In the genomic region with DNA sequence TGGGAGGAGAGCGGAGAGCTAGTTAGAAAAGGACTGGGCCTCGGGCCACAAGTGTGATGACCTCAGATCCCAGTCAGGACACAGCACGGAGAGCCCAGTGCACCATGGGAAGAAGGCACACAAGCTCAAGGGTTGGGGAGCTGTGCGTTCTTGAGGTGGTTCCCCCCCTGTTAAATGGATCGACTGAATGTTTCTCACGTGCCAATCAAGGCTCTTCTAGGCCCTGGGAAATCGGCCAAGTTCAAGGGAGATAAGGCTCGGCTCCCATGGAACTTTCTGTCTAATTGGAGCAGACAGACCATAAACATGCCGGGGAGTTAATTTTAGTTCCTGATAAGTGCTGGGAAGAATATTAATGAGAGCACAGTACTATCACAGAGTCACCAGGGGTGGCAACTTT, we compare ENCODE assay signal across 13 mouse cellular contexts. TPM values are rescaled to one million over a fixed set of nuclear protein-coding genes. Genes with fewer than 3 reads are reported as not detected.
DNase-seq lines count a peak whose midpoint lies in the region; ATAC-seq and TF ChIP-seq lines count a peak whose summit lies in the region.
"Had no signal": no experiment of that assay in that cellular context is flagged by ENCODE, and none has a peak within 500 bp of the region (broad histone marks: within the 10 kb centered on the region; RNA-seq: fewer than 3 reads in every experiment).

No protein-coding gene starts in this region.

- peaks cover 24% of the 10 kb centered on the region for H3K4me1 ChIP-seq in embryonic facial prominence, embryonic 14.5 days (ENCODE audit: control insufficient read depth, insufficient read depth, low read length)
- peaks cover 45% of the 10 kb centered on the region for H3K4me1 ChIP-seq in embryonic facial prominence, embryonic 10.5 days
- peaks cover 10% of the 10 kb centered on the region; the same call in 1 of the 2 replicates for H3K4me1 ChIP-seq in intestine, postnatal 0 days (replicated peaks; ENCODE audit: control insufficient read depth, insufficient read depth, low read length)
- H3K4me1 ChIP-seq in lung, embryonic 16.5 days (replicated peaks; ENCODE audit: control insufficient read depth, insufficient read depth, low read length): peaks cover 26% of the 10 kb centered on the region
- H3K4me1 ChIP-seq in forebrain, embryonic 12.5 days: peaks cover 40% of the 10 kb centered on the region

- no peak for ATAC-seq in embryonic facial prominence, embryonic 14.5 days (ENCODE audit: low read depth)
- ATAC-seq in intestine, postnatal 0 days: peak; percentile 76
- ATAC-seq in lung, embryonic 16.5 days (ENCODE audit: low read depth): peak; percentile 56
- no peak for ATAC-seq in CD4-positive, CD25-positive, alpha-beta regulatory T cell, adult 4 months
- no peak for ATAC-seq in forebrain, embryonic 12.5 days (ENCODE audit: low FRiP score)
- ATAC-seq: activated CD4-positive, CD25-positive, alpha-beta regulatory T cell, adult 4 months had no signal

- no peaks in the 10 kb centered on the region for H3K36me3 ChIP-seq in embryonic facial prominence, embryonic 14.5 days (ENCODE audit: control insufficient read depth, insufficient read depth, low read length)
- H3K36me3 ChIP-seq in embryonic facial prominence, embryonic 10.5 days (replicated peaks): no peaks in the 10 kb centered on the region
- no peaks in the 10 kb centered on the region for H3K36me3 ChIP-seq in intestine, postnatal 0 days (ENCODE audit: control insufficient read depth, insufficient read depth)
- H3K36me3 ChIP-seq in lung, embryonic 16.5 days (ENCODE audit: control insufficient read depth, insufficient read depth, low read length): no peaks in the 10 kb centered on the region
- no peaks in the 10 kb centered on the region for H3K36me3 ChIP-seq in forebrain, embryonic 12.5 days (replicated peaks)
- H3K36me3 ChIP-seq: limb, embryonic 13.5 days; neural tube, embryonic 12.5 days had no signal

- DNase-seq in embryonic facial prominence, embryonic 14.5 days (ENCODE audit: low spot score): peak; percentile 51
- DNase-seq in embryonic facial prominence, embryonic 10.5 days (ENCODE audit: low spot score): no peak
- DNase-seq in heart, adult 11 months: peak; percentile 98
- DNase-seq in gastrocnemius, adult 18-20 months (ENCODE audit: low spot score): no peak
- DNase-seq: B cell, adult 2 months; gastrocnemius, postnatal 25 days had no signal

- H3K9me3 ChIP-seq in embryonic facial prominence, embryonic 14.5 days (ENCODE audit: control insufficient read depth, low read length): no peaks in the 10 kb centered on the region
- H3K9me3 ChIP-seq in embryonic facial prominence, embryonic 10.5 days: no peaks in the 10 kb centered on the region
- no peaks in the 10 kb centered on the region for H3K9me3 ChIP-seq in intestine, postnatal 0 days (ENCODE audit: control insufficient read depth)
- H3K9me3 ChIP-seq in lung, embryonic 16.5 days (ENCODE audit: control insufficient read depth, low read length): no peaks in the 10 kb centered on the region
- H3K9me3 ChIP-seq in forebrain, embryonic 12.5 days: no peaks in the 10 kb centered on the region
- H3K9me3 ChIP-seq: limb, embryonic 13.5 days; neural tube, embryonic 12.5 days had no signal

- H3K4me2 ChIP-seq in embryonic facial prominence, embryonic 14.5 days (ENCODE audit: low read depth, low read length): no peak overlapping the region
- no peak overlapping the region for H3K4me2 ChIP-seq in intestine, postnatal 0 days (replicated peaks; ENCODE audit: low read depth)
- no peak overlapping the region for H3K4me2 ChIP-seq in lung, embryonic 16.5 days (ENCODE audit: low read depth, low read length)
- H3K4me2 ChIP-seq in forebrain, embryonic 12.5 days: no peak overlapping the region
- H3K4me2 ChIP-seq: limb, embryonic 13.5 days; neural tube, embryonic 12.5 days had no signal

- no peak overlapping the region for H3K27ac ChIP-seq in embryonic facial prominence, embryonic 14.5 days (replicated peaks; ENCODE audit: low read depth, low read length)
- no peak overlapping the region for H3K27ac ChIP-seq in embryonic facial prominence, embryonic 10.5 days (replicated peaks)
- H3K27ac ChIP-seq in intestine, postnatal 0 days (ENCODE audit: low read depth, low read length): no peak overlapping the region
- H3K27ac ChIP-seq in lung, embryonic 16.5 days (ENCODE audit: low read length): peak overlapping the region; percentile 60; the same call in 1 of the 2 replicates
- no peak overlapping the region for H3K27ac ChIP-seq in forebrain, embryonic 12.5 days
- H3K27ac ChIP-seq: limb, embryonic 13.5 days; neural tube, embryonic 12.5 days had no signal

- 0 out of 2 replicates have a peak, but pooled peaks have one; percentile 23 for TF ChIP-seq CTCF in intestine, postnatal 0 days (IDR thresholded peaks at IDR 0.05; ENCODE audit: low read depth)

- H3K27me3 ChIP-seq in embryonic facial prominence, embryonic 14.5 days (replicated peaks; ENCODE audit: control insufficient read depth, insufficient read depth, low read length): peaks cover 21% of the 10 kb centered on the region
- peaks cover 74% of the 10 kb centered on the region for H3K27me3 ChIP-seq in embryonic facial prominence, embryonic 10.5 days (replicated peaks; ENCODE audit: low read depth, poor library complexity, severe bottlenecking)
- 0 out of 2 replicates have a peak, but pooled peaks cover 7% of the 10 kb centered on the region for H3K27me3 ChIP-seq in intestine, postnatal 0 days (replicated peaks; ENCODE audit: control insufficient read depth, insufficient read depth, low read length)
- H3K27me3 ChIP-seq in lung, embryonic 16.5 days (ENCODE audit: control insufficient read depth, insufficient read depth, low read depth, low read length): peaks cover 9% of the 10 kb centered on the region
- peaks cover 35% of the 10 kb centered on the region for H3K27me3 ChIP-seq in forebrain, embryonic 12.5 days

- H3K9ac ChIP-seq in embryonic facial prominence, embryonic 14.5 days (ENCODE audit: low read depth, low read length): no peak overlapping the region
- no peak overlapping the region for H3K9ac ChIP-seq in intestine, postnatal 0 days (ENCODE audit: low read depth, low read length)
- H3K9ac ChIP-seq in lung, embryonic 16.5 days (ENCODE audit: low read length): no peak overlapping the region
- no peak overlapping the region for H3K9ac ChIP-seq in forebrain, embryonic 12.5 days
- H3K9ac ChIP-seq: limb, embryonic 13.5 days; neural tube, embryonic 12.5 days had no signal

- no peak overlapping the region for H3K4me3 ChIP-seq in embryonic facial prominence, embryonic 14.5 days (ENCODE audit: low read depth, low read length)
- no peak overlapping the region for H3K4me3 ChIP-seq in embryonic facial prominence, embryonic 10.5 days
- no peak overlapping the region for H3K4me3 ChIP-seq in intestine, postnatal 0 days (ENCODE audit: low read depth, low read length)
- no peak overlapping the region for H3K4me3 ChIP-seq in lung, embryonic 16.5 days (ENCODE audit: low read length)
- no peak overlapping the region for H3K4me3 ChIP-seq in forebrain, embryonic 12.5 days (replicated peaks)
- H3K4me3 ChIP-seq: limb, embryonic 13.5 days; neural tube, embryonic 12.5 days had no signal

- WGBS in embryonic facial prominence, embryonic 14.5 days: 62% methylated on average over 9 of the region's 9 CpGs
- 78% methylated on average over 9 of the region's 9 CpGs for WGBS in embryonic facial prominence, embryonic 10.5 days
- 22% methylated on average over 9 of the region's 9 CpGs for WGBS in intestine, postnatal 0 days
- 14% methylated on average over 9 of the region's 9 CpGs for WGBS in lung, embryonic 16.5 days
- 51% methylated on average over 9 of the region's 9 CpGs for WGBS in forebrain, embryonic 12.5 days

RNA-seq across cellular contexts. Expression of gene Grhl3, which starts 8.0 kb away (rescaled TPM):
- polyA plus RNA-seq in embryonic facial prominence, embryonic 14.5 days (2014; fragmentation: Nextera tagmentation; extraction: Ambion mirVana): 13.3 and 21.3 TPM in 2 replicates
- 7.6 and 9.6 TPM in 2 replicates for polyA plus RNA-seq in embryonic facial prominence, embryonic 10.5 days (2016; fragmentation: Nextera tagmentation; extraction: Ambion mirVana)
- 0.39 and 0.51 TPM in 2 replicates for polyA plus RNA-seq in intestine, postnatal 0 days (2015; fragmentation: Nextera tagmentation; extraction: Ambion mirVana)
- 3.8 and 4.7 TPM in 2 replicates for polyA plus RNA-seq in lung, embryonic 16.5 days (2015; fragmentation: Nextera tagmentation; extraction: Ambion mirVana)
- not detected for polyA plus RNA-seq in CD4-positive, CD25-positive, alpha-beta regulatory T cell, adult 4 months (2017; shearing (Covaris generic))
- total RNA-seq in gastrocnemius, adult 18-20 months (2021): under 1 TPM in 1 of 2 experiments, not detected in 1; 0.09 TPM
- polyA plus RNA-seq in forebrain, embryonic 12.5 days (2016; fragmentation: Nextera tagmentation; extraction: Ambion mirVana): 1.9 and 2.8 TPM in 2 replicates
- polyA plus RNA-seq: activated CD4-positive, CD25-positive, alpha-beta regulatory T cell, adult 4 months had no signal

Comparison
In these comparisons a context has a peak if more than half of its experiments do, and no peak if none do; other contexts are left out.
1. DNase-seq: peak in embryonic facial prominence, embryonic 14.5 days (single experiment) and heart, adult 11 months (single experiment); none in embryonic facial prominence, embryonic 10.5 days (single experiment) and gastrocnemius, adult 18-20 months (single experiment).
2. ATAC-seq: peak in intestine, postnatal 0 days (single experiment) and lung, embryonic 16.5 days (single experiment); none in embryonic facial prominence, embryonic 14.5 days (single experiment), CD4-positive, CD25-positive, alpha-beta regulatory T cell, adult 4 months (single experiment) and forebrain, embryonic 12.5 days (single experiment).